Mouse (Mus musculus) layer of hippocampus, adult 11-12 months (tissue): ENCODE measurements around the gene Glmn.
A peak's percentile ranks its signal among the peaks of the same experiment; 100 is the strongest.

Source experiments
- DNase-seq: peaks from one replicate; pipeline ENCODE4 v3.0.0; 2022; ENCODE audit warnings: low spot score

The Glmn gene

GRCm38 (mm10) chr5:107516087-107516486 lies 81.6 kb downstream of the Glmn start:
- DNase-seq: no peak

GRCm38 (mm10) chr5:107515453-107515852 lies 82.2 kb downstream of the Glmn start:
- DNase-seq: no peak

GRCm38 (mm10) chr5:107513583-107513982 lies 84.1 kb downstream of the Glmn start:
- peak; percentile 67 for DNase-seq

GRCm38 (mm10) chr5:107511326-107511725 lies 86.4 kb downstream of the Glmn start:
- DNase-seq: no peak

- no peak for DNase-seq
Observed at GRCm38 (mm10) chr5:107510503-107510902, 87.2 kb downstream of the Glmn start.

- no peak for DNase-seq
Observed at GRCm38 (mm10) chr5:107507321-107507720, 90.4 kb downstream of the Glmn start, which contains the start of gene Gm42669. Gm42669 (plus strand) TSS chr5:107507621.

- no peak for DNase-seq
Observed at GRCm38 (mm10) chr5:107500741-107501140, 96.9 kb downstream of the Glmn start.

GRCm38 (mm10) chr5:107499891-107500535 lies 97.7 kb downstream of the Glmn start:
- no peak for DNase-seq
